Mouse (Mus musculus) hindbrain, embryonic 12.5 days (tissue): ENCODE measurements around the gene 1700028J19Rik. TPM values are rescaled to one million over a fixed set of nuclear protein-coding genes. Genes with fewer than 3 reads are reported as not detected.
"Not testable (repeated sequence)": the region's sequence is repeated elsewhere in the genome, so short reads cannot be mapped to it uniquely, and the experiment has no call there.

ENCODE experiments used
- ATAC-seq: fragments of 200-750 bp; cut with Nextera tagmentation; 2 replicates; pipeline ENCODE4 v1.8.0; 2017; ENCODE audit warnings: moderate TSS enrichment; ENCODE audit not compliant: low FRiP score
- H3K27ac ChIP-seq: fragments of 300-500 bp; sonication (generic); 2 replicates; pipeline ENCODE4 v1.5.1; 2016; ENCODE audit warnings: mild to moderate bottlenecking
- H3K27me3 ChIP-seq: fragments of 300-500 bp; sonication (generic); 2 replicates; pipeline ENCODE4 v1.6.1; 2016; ENCODE audit warnings: mild to moderate bottlenecking
- H3K36me3 ChIP-seq: fragments of 300-500 bp; sonication (generic); 2 replicates; pipeline ENCODE4 v1.6.1; 2016; ENCODE audit warnings: mild to moderate bottlenecking
- H3K4me1 ChIP-seq: fragments of 300-500 bp; sonication (generic); 2 replicates; pipeline ENCODE4 v1.6.1; 2016
- H3K4me2 ChIP-seq: fragments of 300-500 bp; sonication (generic); replicated peaks from 2 replicates; pipeline ENCODE4 v1.6.1; 2016; ENCODE audit warnings: mild to moderate bottlenecking
- H3K4me3 ChIP-seq: fragments of 300-500 bp; sonication (generic); 2 replicates; pipeline ENCODE4 v1.5.1; 2016; ENCODE audit warnings: mild to moderate bottlenecking
- H3K9ac ChIP-seq: fragments of 300-500 bp; sonication (generic); 2 replicates; pipeline ENCODE4 v1.6.1; 2016; ENCODE audit warnings: mild to moderate bottlenecking, moderate library complexity
- H3K9me3 ChIP-seq: fragments of 300-500 bp; sonication (generic); replicated peaks from 2 replicates; pipeline ENCODE4 v1.6.1; 2016; ENCODE audit warnings: mild to moderate bottlenecking
- WGBS: fragments of 180-500 bp; shearing (Covaris S2); methylation state at CpG from one replicate; pipeline ENCODE4 v1.1.7; 2016; 5-methylcytosine and 5-hydroxymethylcytosine counted together
- polyA plus RNA-seq: library from polyadenylated mRNA; unstranded; fragments of >200 nt; fragmentation: Nextera tagmentation; extraction: Ambion mirVana; gene quantifications from 2 replicates; pipeline ENCODE4 v1.2.1, GENCODE M21; 2016

The 1700028J19Rik gene
- polyA plus RNA-seq, 1 experiment from 2014 or later: 1.1 TPM

- not testable (repeated sequence) for H3K4me1 ChIP-seq, H3K36me3 ChIP-seq, H3K9ac ChIP-seq, H3K27ac ChIP-seq, H3K4me3 ChIP-seq, H3K9me3 ChIP-seq, H3K4me2 ChIP-seq, H3K27me3 ChIP-seq, ATAC-seq
- WGBS: 81% methylated on average over 1 of the region's 1 CpGs
Measured at GRCm38 (mm10) chr7:44193466-44193865, 53.0 kb downstream of the 1700028J19Rik start.

- H3K4me1 ChIP-seq, H3K9ac ChIP-seq, H3K4me3 ChIP-seq, H3K36me3 ChIP-seq, H3K9me3 ChIP-seq, H3K4me2 ChIP-seq, H3K27me3 ChIP-seq, H3K27ac ChIP-seq, ATAC-seq: not testable (repeated sequence)
Measured at GRCm38 (mm10) chr7:44187936-44188335, 58.6 kb downstream of the 1700028J19Rik start, which contains the start of gene Klk1b24. Gene Klk1b24, plus strand, starts transcription at chr7:44188236.

- not testable (repeated sequence) for ATAC-seq, H3K4me1 ChIP-seq
- WGBS: 75% methylated on average over 8 of the region's 8 CpGs
Measured at GRCm38 (mm10) chr7:44186516-44186915, 60.0 kb downstream of the 1700028J19Rik start.

More at GRCm38 (mm10) chr7:44186516-44186915, 60.0 kb downstream of the 1700028J19Rik start:
- not testable (repeated sequence) for H3K9me3 ChIP-seq, H3K36me3 ChIP-seq, H3K27ac ChIP-seq, H3K4me2 ChIP-seq, H3K9ac ChIP-seq, H3K27me3 ChIP-seq, H3K4me3 ChIP-seq

Other genes starting within 250 kb of the 1700028J19Rik start
- not detected in 2 replicates for gene Klk1b26, start 234.5 kb downstream of the 1700028J19Rik start, polyA plus RNA-seq
- gene Klk1b27, start 194.4 kb downstream of the 1700028J19Rik start, polyA plus RNA-seq: not detected in 2 replicates
- gene Klk1b21, start 144.4 kb downstream of the 1700028J19Rik start, polyA plus RNA-seq: not detected in 2 replicates
- gene Klk1b22, start 134.0 kb downstream of the 1700028J19Rik start, polyA plus RNA-seq: not detected in 2 replicates
- gene Klk1b16, start 109.9 kb downstream of the 1700028J19Rik start, polyA plus RNA-seq: not detected in 2 replicates
- not detected in 2 replicates for gene Klk1b24, start 58.5 kb downstream of the 1700028J19Rik start, polyA plus RNA-seq
- not detected in 2 replicates for gene Klk1b3, start 48.5 kb downstream of the 1700028J19Rik start, polyA plus RNA-seq
- not detected in 2 replicates for gene Klk1b4, start 39.3 kb downstream of the 1700028J19Rik start, polyA plus RNA-seq
- not detected in 2 replicates for gene Klk1b5, start 30.8 kb downstream of the 1700028J19Rik start, polyA plus RNA-seq
- not detected in 2 replicates for gene Klk1, start 21.3 kb downstream of the 1700028J19Rik start, polyA plus RNA-seq
- not detected in 2 replicates for gene Gm36864, start 10.5 kb downstream of the 1700028J19Rik start, polyA plus RNA-seq
- gene 2410002F23Rik, start within 50 bp of the 1700028J19Rik start, polyA plus RNA-seq: 182 and 196 TPM in 2 replicates
- not detected in 2 replicates for gene Acp4, start 10.7 kb upstream of the 1700028J19Rik start, polyA plus RNA-seq
- not detected in 2 replicates for gene Gm15517, start 14.8 kb upstream of the 1700028J19Rik start, polyA plus RNA-seq
- 2.0 and 2.9 TPM in 2 replicates for gene Clec11a, start 60.2 kb upstream of the 1700028J19Rik start, polyA plus RNA-seq
- 12.5 and 12.8 TPM in 2 replicates for gene Shank1, start 63.6 kb upstream of the 1700028J19Rik start, polyA plus RNA-seq
- gene Syt3, start 137.4 kb upstream of the 1700028J19Rik start, polyA plus RNA-seq: 6.8 and 7.5 TPM in 2 replicates
- 1.1 and 1.9 TPM in 2 replicates for gene 1700008O03Rik, start 139.1 kb upstream of the 1700028J19Rik start, polyA plus RNA-seq
- gene Lrrc4b, start 182.3 kb upstream of the 1700028J19Rik start, polyA plus RNA-seq: 12.6 and 12.7 TPM in 2 replicates
- 1.3 and 3.9 TPM in 2 replicates for gene Aspdh, start 218.7 kb upstream of the 1700028J19Rik start, polyA plus RNA-seq
- 60.5 and 65.1 TPM in 2 replicates for gene Josd2, start 221.3 kb upstream of the 1700028J19Rik start, polyA plus RNA-seq
- 134 and 142 TPM in 2 replicates for gene Emc10, start 249.8 kb upstream of the 1700028J19Rik start, polyA plus RNA-seq
- gene Fam71e1, start 249.9 kb upstream of the 1700028J19Rik start, polyA plus RNA-seq: 25.2 and 26.0 TPM in 2 replicates